Mouse (Mus musculus): Measurements from ENCODE around the gene Eva1a.

The Eva1a gene

DNA sequence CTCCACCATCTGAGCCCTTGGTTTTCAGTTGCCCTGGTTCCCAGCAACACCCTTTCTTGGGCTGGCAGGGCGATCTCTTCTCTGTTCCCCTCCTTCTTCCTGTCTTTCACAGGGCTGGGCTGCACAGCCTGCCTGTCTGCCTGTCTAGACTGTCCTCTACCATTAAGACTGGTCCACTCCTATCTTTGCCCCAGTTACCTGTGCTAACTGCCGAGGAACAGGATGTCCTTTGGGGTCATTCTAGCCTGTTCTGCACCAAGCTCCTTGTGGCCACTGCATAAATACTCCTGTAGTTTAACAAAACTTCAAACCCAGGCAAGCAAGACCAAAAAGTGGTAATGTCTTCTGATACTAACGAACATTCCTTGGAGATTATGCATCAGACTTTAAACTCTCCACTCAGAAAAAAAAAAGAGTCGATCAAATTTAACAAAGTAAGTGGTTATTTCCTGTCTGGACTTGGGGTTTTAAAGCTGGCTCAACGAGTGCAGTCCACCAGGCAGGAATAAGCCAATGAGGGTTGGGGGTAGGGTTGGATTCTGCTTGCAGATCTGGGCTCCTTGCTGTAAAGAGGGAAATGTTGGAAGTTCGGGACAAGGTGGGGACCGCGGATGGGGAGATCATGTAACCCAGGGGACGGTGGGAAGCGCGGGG, at the start of gene Eva1a:
Gene Eva1a, plus strand, starts transcription at position 210 of the 654 bp plus-strand sequence.
- no peak for DNase-seq

DNA sequence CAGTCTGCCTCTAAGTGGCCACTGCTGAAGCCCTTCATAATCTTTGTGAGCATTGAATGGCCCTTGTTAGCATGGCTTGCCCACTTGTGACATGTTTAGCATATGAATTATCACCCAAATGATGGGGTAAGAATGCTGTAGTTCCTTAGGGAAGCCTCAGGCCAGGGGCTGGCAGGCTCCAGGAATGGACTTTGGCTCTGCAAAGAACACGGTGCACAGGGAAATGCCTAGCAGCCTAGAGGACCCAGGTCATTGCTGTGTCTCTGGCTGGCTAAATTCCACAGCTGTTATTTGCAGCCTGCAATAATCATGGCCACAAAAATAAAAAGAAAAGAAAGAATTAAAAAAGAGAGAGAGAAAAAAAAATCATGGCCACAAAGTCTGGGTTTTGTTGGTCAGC, 28.5 kb upstream of the Eva1a start:
- no peak for DNase-seq

DNA sequence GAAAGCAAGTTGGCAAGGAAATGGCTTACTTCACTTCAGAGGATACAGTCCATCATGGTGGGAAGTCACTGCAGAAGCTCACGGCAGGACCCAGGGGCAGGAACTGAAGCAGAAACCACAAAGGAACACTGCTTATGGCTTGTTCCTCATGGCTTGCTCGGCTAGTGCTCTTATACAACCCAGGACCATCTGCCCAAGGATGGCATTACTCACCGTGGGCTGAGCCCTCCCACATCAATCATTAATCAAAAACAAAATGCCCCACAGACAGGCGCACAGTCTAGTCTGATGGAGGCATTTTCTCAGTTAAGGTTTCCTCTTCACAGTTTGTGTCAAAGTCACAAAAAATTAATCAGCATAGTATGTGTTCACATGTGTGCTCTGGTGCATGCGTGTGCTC, 19.8 kb upstream of the Eva1a start:
- DNase-seq = no peak

DNA sequence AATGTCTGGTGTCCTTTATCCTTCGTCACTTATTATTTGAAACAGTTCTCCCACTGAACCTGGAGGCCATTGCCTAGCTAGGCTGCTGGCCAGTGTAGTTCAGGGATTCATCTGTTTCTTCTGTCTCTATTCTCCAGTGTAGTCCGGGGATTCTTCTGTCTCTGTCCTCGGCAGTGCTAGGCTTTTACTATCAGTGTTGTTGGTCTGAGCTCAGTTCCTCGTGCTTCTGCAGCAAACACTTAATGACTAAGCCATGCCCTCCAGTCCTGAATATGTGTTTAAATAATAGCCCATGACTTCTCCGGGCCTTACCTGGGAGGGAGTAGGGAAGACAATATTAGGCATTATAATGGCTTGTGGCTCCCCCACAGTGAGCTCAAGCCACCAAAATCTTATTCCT, 19.3 kb upstream of the Eva1a start:
- no peak for DNase-seq

DNA sequence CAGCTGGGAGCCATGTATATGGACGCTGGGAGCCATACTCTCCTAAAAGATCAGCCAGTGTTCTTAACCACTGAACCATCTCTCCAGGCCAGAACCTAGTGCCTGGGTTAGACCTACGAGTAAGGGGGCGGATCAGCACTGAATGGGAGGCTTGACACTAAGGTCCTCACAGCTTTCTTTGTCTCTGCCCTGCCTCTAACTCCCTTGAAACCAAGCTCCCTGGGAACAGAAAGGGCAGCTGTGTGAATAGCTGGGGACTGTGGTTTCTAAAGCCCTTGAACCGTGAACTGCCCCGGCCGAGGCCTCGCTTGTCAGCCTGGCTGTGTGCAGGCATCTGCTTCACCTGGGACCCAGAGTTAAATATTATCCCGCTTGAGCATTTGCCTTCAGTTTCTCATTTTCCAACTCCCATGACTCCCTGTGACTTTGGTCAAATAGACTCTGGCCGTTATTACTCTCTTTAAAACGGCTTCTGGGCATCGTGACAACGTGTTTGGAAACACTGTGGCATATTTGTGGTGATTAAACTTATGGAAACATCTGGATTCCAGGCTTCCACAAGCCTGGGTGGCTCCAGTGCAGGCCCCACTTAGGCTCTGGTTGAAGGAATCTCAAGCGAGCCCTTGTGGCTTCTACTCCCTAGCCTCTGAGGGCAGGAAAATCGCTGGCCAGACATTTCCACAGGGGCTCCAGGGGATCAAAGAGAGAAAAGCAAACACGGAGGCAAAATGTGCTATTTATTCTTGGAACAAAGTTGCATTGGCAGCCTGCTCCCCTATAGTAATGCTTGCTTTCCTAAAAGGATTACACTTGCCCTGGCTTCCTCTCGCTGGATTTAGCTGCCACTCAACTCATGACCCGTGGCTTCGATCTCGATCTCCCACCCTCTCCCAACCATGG, 11.0 kb upstream of the Eva1a start:
- DNase-seq = no peak

DNA sequence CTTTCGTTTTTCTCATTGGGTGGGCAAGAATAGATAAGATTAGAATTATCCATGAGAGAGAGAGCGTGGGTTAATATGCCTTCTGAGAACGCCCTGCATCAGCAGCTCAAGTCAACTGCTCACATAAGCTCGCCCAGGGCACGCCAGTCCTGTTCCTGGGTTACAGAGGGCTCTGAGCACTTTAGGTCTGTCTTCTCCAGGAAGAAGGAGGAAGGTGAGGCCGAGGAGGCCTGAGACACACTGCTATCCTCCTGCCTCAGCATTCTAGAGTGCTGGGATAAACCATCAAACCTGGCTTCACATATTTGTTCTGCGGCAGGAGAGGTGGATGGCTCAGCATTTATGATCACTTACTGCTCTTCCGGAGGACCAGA, 10.3 kb upstream of the Eva1a start:
- DNase-seq = no peak

DNA sequence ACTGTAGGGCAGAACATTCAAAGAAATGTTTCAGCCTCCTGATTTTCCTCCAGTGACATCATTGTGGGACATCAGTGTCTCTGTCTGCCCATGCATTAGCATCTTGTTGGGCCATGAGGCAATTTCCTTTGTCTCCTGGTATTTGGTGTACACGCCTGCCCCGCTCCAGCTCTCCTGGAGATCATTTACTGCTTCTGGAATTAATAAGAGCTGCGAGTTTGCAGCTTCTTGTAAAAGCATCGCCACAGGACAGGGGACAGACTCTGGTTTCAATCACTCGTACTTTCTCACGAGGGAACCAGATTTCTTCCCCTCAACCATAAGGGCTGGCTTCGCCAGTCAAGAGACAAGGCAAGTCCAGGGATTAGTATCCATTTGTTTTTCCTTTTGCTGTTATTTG, 3.6 kb upstream of the Eva1a start:
- no peak for DNase-seq

DNA sequence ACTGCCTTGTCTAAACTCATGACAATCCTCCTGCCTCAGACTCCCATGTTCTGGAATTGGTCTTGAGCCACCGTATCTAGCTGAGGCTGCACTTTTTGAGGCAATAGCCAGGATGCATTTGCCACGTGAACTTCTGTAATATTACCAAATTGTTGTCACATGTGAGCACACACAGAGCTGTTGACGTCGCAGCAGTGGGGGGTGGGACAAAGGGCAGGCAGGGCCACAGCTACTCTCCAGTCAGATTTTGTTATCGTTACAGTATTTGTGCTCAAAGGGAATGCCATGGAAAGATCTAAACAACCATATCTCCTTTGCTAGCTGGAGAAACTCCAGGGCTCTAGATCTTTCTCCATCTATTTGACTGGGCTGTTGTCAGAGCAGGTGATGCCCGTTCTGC, 1.6 kb upstream of the Eva1a start:
- DNase-seq = no peak

DNA sequence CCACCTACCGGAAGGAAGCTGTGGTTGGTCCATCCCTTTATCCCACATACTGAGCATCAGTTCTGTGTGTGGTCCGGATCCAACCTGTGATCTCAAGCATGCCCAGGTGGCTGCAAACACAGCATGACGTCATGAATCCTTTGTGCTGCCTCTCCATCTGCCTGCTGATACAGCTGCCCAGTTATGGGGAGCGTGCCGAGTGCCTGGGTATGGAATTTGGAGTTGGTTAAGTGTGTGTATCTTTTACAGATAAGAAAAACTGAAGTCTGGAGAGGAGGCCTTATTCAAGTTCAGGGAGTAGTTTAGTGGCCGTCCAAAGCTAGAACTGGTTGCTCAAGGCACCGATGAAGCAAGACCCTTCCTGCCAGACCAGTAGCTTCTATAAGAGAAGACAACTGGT, 875 bp upstream of the Eva1a start:
- no peak for DNase-seq

DNA sequence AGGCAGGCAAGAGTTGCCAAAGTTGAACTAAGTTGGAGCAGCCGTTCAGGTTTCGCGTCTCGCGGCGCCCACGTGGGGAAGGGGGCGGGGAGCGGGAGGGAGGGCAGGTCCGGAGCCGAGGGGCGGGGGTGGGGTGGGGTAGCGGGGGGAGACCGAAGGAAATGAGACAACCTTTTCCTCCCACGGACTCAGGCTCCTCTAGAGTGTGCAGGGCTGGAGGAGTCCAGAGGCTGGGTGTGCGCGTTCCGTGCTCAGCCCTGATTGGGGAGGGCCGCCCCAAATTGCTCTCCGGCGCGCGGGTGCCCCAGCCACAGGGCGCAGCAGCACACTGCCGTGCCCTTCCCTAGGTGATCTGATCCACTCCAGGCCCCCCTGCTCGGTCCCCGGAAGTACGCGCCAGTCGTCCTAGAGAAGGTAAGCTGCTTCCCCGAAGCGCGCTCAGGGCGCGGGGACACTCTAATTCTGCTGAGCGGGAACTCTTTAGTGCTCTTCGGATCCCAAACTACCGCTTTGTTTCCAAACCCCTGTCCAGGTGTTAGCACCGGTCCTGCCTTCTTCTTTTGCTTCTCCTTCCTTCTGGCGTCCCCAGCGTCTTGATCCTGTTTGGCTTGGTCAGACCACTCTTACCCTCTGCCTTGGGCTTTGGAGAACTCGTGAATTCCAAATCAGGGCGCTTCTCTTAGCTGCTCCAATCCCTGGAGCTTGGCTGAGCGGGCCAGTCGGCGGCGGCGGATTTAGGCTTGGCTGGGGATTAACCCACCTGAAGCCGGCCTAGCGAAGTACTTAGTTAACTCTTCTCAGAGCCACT, 849 bp downstream of the Eva1a start:
- no peak for DNase-seq

DNA sequence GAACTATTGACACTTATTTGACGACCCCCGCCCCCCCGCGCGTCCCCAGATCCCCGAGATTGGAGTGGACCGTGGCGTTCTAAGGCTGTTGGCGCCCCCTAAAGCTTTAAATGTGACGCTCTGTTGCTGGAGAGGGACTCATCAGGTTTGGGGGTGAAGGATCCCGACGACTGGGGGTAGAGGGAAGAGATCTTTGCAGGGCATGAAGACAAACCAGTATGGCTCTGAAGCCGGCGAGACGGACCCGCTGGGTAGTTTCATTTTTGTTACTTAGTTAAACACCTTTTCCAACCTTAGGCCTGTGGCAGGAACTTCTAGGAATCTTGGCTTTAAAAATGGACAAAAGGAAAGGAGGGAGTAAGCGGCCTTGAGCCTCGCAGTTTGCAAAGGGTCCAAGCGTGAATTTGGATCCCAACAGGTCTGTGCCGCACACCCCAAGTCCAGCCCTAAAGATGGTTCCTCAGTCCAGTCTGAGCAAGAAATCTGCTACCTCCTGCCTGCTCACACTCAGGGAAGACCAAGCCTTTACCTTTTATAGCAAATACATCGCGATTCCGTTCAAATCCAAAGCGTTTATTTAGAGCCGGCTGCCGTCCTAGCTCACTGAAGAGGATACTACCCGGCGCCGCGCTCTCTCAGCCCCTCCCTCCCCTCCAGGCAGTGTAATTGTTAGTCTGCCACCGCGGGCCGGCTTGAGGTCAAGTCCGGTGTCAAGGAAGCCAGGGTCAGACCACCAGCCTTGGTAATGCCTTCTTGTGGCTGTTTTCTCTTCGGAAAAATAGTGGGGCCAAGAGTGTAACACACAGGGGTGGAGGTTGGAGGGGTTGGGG, 1.7 kb downstream of the Eva1a start:
- DNase-seq = no peak

DNA sequence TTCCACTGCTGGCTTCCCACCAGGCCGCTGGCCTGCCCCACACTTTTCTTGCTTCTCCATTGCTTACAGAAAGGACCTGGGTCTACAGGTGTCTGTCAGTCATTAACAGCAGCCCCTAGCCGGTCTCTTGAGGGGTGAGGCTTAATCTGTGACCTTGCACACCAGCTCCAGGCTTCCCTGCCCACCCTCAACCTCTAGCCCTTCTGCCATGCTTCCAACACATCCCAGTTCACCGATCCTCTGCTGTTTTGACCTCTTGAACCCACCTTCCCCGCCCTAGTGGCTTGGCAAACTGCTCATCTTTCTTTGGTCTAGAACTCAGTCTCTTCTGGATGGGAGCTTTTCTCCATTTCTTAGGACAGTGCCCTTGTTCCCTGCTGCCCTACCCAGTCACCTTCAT, 2.8 kb downstream of the Eva1a start:
- DNase-seq = no peak

DNA sequence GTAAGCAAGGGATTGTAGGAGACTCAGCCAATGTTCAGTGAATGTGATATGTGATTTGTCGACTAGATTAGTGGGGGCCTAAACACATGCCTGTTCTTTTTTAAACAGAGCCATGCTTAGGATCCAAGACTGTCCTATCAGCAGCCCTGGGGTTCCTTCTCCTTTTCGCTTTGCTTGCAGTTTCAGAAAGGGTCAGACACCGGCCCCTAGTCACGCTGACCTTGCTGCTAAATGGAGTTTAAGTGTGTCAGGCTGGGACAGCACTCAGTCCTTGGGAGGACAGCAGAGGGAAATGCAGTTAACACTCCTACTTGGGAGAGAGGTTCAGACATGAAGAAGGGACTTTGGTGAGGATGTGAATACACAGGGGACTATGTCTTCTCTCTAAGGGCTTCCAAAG, 3.7 kb downstream of the Eva1a start:
- no peak for DNase-seq

DNA sequence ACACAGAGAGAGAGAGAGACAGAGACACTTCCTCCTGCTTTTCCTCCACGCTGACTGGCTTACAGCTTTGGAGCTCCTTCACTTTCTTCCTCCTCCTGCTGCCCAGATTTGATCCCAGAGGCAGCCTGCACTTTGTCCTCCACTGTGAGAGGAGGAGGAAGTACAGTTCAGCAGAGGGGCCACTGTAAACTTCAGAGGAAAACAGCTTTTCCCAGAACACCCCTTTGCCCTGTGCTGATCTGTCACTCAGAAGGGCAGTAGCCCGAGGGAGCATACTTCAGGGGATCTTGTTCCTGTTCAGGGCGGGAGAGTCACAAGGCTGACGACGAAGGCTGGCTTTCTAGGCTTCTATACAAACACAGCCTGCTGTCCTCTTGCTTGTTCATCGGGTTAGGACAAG, 7.1 kb downstream of the Eva1a start:
- no peak for DNase-seq

DNA sequence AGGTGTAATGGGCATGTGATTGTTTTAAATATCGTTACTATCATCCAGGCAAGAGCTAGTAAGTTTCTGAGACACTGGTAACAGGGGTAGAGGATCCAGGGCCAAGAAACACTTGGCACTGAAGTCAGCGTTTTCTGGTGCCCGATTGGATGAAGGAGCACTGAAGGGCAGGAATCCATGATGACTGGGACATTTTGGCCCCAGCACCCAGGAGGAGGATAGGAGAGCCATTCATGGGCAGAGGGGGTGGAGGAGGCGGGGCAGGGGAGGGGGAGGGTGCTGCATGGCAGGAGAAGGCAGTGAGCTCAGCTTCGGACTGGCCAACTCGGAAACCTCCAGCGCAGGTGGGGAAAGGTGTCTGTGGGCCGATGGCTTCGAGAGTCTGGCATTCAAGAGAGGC, 9.4 kb downstream of the Eva1a start:
- no peak for DNase-seq

DNA sequence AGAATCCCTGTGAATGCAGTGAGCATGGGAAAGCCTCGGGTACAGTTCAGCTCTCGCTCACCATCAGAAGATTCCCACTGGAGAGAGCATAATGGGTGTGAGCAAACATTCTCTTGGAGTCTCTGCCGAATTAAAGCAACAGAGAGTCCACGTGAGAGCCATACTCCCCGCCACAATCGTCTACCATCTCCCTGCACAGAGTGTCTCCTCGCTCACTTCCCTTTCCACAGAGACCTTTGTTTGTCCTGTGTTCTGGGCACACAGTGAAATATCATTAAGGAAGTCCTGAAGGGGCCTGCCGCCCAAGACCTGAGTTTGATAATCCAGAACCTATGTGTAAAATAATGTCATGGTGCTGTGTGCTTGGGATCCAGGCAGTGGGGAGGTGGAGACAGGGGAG, 10.7 kb downstream of the Eva1a start:
- DNase-seq = no peak

DNA sequence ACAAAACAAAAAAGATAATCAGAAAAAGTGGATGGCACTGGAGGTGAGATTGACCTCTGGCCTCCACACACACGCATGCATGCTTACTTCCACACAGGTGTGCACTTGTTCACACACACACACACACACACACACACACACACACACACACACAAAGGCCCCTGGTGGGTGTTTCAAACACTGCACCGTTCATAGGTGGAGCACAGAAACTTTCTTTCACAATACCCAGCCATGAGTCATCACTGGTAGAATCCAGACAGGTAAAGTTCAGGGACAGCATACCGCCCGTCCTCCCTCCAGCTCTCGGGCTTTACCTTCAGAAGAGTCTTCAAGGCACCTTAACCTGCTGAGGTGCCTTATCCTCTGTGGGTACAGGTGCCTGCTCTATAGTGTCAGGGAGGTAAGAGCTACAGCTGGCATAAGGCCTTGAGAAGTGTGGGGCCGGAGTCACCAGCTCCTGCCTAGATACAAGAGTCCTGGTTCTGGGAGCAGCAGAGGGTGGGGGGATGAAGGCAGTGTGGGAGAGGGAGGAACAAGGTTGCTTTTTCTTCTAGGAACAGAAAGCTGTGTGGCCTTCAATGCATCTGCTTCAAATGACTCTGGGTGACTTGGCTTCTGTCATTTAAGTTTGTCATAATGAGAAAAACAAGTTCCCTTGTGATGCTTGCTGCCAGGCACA, 11.3 kb downstream of the Eva1a start:
- no peak for DNase-seq

DNA sequence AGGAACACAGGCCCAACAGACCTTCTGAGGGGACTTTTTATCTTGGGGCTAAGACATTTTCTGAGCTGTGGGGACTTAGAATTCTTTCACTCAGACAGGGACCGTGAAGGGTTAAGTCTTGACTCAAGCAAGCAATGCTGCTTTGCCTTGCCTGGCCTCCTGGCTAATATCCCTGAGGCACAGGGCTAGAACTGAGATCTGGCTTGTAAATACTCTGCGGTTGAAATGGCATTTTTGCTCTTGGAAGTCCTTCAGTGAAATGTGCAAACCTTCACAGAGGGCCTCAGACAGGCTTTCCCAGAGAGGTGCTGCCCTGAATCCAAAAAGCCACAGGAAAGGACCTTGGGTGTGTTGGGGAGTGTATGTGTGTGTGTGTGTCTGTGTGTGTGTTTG, 11.9 kb downstream of the Eva1a start:
- no peak for DNase-seq

DNA sequence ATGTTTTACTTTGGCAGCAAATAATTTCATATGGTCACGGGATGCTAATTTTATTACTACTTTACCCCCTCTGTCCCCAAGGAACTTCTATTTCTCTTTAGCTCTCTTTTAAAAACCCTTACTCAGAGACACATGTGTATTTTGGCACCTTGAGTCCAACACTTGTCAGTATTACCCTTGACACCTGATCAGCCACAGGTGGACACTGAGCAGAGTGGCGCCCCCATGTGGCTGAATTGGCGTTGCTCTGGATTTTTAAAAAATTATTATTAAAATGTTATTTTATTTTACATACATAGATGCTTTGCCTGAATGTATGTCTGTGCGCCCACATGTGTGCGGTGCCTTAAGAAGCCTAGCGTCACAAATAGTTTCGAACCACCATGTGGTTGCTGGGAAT, 14.0 kb downstream of the Eva1a start:
- no peak for DNase-seq

DNA sequence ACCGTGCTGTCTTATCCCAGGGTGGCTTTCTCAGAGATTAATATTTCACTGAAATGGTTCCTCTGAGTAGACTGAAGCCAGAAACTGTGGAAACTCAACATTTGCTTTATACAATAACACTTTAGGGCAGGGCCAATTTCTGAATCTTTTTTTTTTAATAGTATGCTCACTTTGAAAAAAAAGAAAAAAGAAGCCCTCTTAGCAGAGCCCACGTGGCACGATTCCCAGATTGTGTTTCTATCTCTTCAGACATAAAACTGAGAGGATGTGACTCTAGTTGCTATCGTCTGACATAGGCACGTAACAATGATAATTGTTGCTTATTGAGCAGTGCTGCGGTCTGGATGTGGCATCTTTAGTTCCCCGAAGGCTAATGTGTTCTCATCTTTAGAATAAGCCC, 19.1 kb downstream of the Eva1a start:
- no peak for DNase-seq

DNA sequence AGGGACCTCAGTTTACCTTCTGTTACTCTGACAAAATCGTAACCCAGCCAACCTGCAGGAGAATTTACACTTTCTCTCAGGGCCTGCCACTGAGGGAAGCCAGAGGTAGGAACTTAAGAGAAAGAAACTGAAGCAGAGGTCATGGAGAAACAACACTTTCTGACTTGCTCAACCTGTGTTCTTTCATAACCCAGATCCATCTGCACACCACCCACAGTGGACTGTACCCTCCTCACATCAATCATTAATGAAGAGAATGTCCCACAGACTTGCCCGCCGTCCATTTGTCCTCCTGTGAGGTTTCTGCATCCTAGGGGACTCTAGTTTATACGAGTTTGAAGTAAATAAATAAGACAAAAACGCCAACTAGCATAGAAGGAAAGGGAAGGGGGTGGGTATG, 24.4 kb downstream of the Eva1a start:
- no peak for DNase-seq

DNA sequence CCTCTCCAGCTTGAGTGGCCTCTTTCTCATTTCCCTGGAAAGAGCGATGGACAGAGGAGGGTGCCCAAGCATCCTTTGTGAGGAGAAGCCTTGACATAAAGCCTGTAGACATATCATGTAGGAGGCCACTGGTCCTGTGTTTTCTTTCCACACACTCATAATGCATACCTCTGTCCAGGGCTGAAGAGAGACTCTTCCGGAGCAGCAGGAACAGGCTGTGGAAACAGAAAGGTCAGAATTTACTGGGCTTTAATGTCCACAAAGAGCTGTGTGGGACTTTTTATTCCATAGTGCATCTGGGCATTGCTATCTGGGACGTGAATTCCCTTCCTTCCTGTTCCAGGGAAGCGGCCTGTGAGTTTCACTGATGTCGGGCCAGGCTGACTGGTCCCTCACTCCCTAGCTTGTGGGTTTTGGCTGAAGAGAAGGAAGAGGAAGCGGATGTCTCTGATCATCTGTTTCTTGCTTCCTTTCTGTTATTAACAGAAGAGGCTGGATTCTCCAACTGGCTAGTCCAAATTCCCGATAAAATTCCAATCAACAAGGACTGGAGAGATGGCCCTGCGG, 25.8 kb downstream of the Eva1a start:
- DNase-seq = no peak

All from spleen, adult 18-20 months (tissue).